Mouse (Mus musculus): ENCODE measurements around the gene Gtf2h2.
"Not testable (repeated sequence)": the region's sequence is repeated elsewhere in the genome, so short reads cannot be mapped to it uniquely, and the experiment has no call there.

Gene Gtf2h2

GRCm38 (mm10) chr13:100492061-100492787 is at the start of gene Gtf2h2:
Gtf2h2 (minus strand) TSS chr13:100492579.
- peak; percentile 82 for DNase-seq

- DNase-seq = no peak
These were observed 43.8 kb upstream of the Gtf2h2 start for GRCm38 (mm10) chr13:100536149-100536548.

- no peak for DNase-seq
These were observed 40.5 kb upstream of the Gtf2h2 start for GRCm38 (mm10) chr13:100532788-100533365.

GRCm38 (mm10) chr13:100526649-100527038 is 34.3 kb upstream of the Gtf2h2 start:
- no peak for DNase-seq

- peak; percentile 42 for DNase-seq
These were observed 33.7 kb upstream of the Gtf2h2 start for GRCm38 (mm10) chr13:100525935-100526648.

- no peak for DNase-seq
These were observed 32.5 kb upstream of the Gtf2h2 start for GRCm38 (mm10) chr13:100524896-100525295.

- no peak for DNase-seq
These were observed 31.3 kb upstream of the Gtf2h2 start for GRCm38 (mm10) chr13:100523698-100524097.

- no peak for DNase-seq
These were observed 29.6 kb upstream of the Gtf2h2 start for GRCm38 (mm10) chr13:100521724-100522591.

- DNase-seq = no peak
These were observed 26.8 kb upstream of the Gtf2h2 start for GRCm38 (mm10) chr13:100519162-100519561.

GRCm38 (mm10) chr13:100518191-100518590 is 25.8 kb upstream of the Gtf2h2 start:
- no peak for DNase-seq

GRCm38 (mm10) chr13:100517652-100518153 is 25.3 kb upstream of the Gtf2h2 start:
- DNase-seq = no peak

GRCm38 (mm10) chr13:100516213-100517105 is 24.1 kb upstream of the Gtf2h2 start:
- DNase-seq = no peak

- DNase-seq = no peak
These were observed 20.4 kb upstream of the Gtf2h2 start for GRCm38 (mm10) chr13:100512792-100513191.

- DNase-seq = no peak
These were observed 19.5 kb upstream of the Gtf2h2 start for GRCm38 (mm10) chr13:100511860-100512364.

- DNase-seq = no peak
These were observed 18.9 kb upstream of the Gtf2h2 start for GRCm38 (mm10) chr13:100511146-100511859.

- DNase-seq = not testable (repeated sequence)
These were observed 7.2 kb upstream of the Gtf2h2 start for GRCm38 (mm10) chr13:100499625-100500024.

- no peak for DNase-seq
These were observed 3.0 kb upstream of the Gtf2h2 start for GRCm38 (mm10) chr13:100495337-100495736.

GRCm38 (mm10) chr13:100494370-100494769 is 2.0 kb upstream of the Gtf2h2 start:
- DNase-seq = not testable (repeated sequence)

- DNase-seq = no peak
These were observed 934 bp upstream of the Gtf2h2 start for GRCm38 (mm10) chr13:100493313-100493712.

- no peak for DNase-seq
These were observed 756 bp downstream of the Gtf2h2 start for GRCm38 (mm10) chr13:100491623-100492022.

GRCm38 (mm10) chr13:100490424-100490823 is 2.0 kb downstream of the Gtf2h2 start:
- DNase-seq = no peak
